Mouse (Mus musculus) colon, adult 2 months (tissue): ENCODE data around the gene Gm48552. TPM values are rescaled to one million over a fixed set of nuclear protein-coding genes. Genes with fewer than 3 reads are reported as not detected.

Experiments used
- polyA plus RNA-seq: library from polyadenylated mRNA; depleted of rRNA; stranded (reverse); fragments of >200 nt; gene quantifications from 2 replicates; pipeline ENCODE4 v1.2.3, GENCODE M21; 2012; rRNA removed

The Gm48552 gene
- 4.4 and 5.7 TPM in 2 replicates for polyA plus RNA-seq

GRCm38 (mm10) chr10:81388505-81389055 lies at the start of gene Gm48552:
Gene Gm48552, plus strand, starts transcription at chr10:81389005.

GRCm38 (mm10) chr10:81342686-81343505 lies 45.9 kb upstream of the Gm48552 start, which contains the start of gene Gipc3:
Gene Gipc3, minus strand, starts transcription at chr10:81343266.

GRCm38 (mm10) chr10:81350351-81351063 lies 38.3 kb upstream of the Gm48552 start, which contains the start of gene Hmg20b:
Gene Hmg20b, minus strand, starts transcription at chr10:81350480.

GRCm38 (mm10) chr10:81356991-81357844 lies 31.6 kb upstream of the Gm48552 start, which contains the start of gene Mfsd12:
Gene Mfsd12, plus strand, starts transcription at chr10:81357491.

GRCm38 (mm10) chr10:81365672-81366476 lies 22.9 kb upstream of the Gm48552 start, which contains the start of gene 4930404N11Rik:
Gene 4930404N11Rik, minus strand, starts transcription at chr10:81365816.

GRCm38 (mm10) chr10:81377793-81378552 lies 10.8 kb upstream of the Gm48552 start, which contains the start of gene Fzr1:
Gene Fzr1, minus strand, starts transcription at chr10:81378516.

GRCm38 (mm10) chr10:81383802-81384604 lies 4.8 kb upstream of the Gm48552 start, which contains the start of the genes Dohh and Gm48551:
Gene Dohh, plus strand, starts transcription at chr10:81384428.
Gene Gm48551, plus strand, starts transcription at chr10:81384466.

GRCm38 (mm10) chr10:81392781-81393185 lies 4.0 kb downstream of the Gm48552 start, which contains the start of gene Smim24:
Gene Smim24, plus strand, starts transcription at chr10:81393051.

Other genes with a start within 250 kb of the Gm48552 start
- 55.8 and 61.5 TPM in 2 replicates for gene Pias4, start 221.1 kb upstream of the Gm48552 start, polyA plus RNA-seq
- 2,007 and 2,039 TPM in 2 replicates for gene Eef2, start 212.4 kb upstream of the Gm48552 start, polyA plus RNA-seq
- 125 and 128 TPM in 2 replicates for gene Dapk3, start 206.0 kb upstream of the Gm48552 start, polyA plus RNA-seq
- gene 4930442H23Rik, start 205.2 kb upstream of the Gm48552 start, polyA plus RNA-seq: not detected in 2 replicates
- gene Nmrk2, start 187.0 kb upstream of the Gm48552 start, polyA plus RNA-seq: not detected in 2 replicates
- gene Atcay, start 158.2 kb upstream of the Gm48552 start, polyA plus RNA-seq: 1.1 and 1.4 TPM in 2 replicates
- 14.2 and 20.7 TPM in 2 replicates for gene Zfr2, start 155.8 kb upstream of the Gm48552 start, polyA plus RNA-seq
- 9.0 and 10.3 TPM in 2 replicates for gene Matk, start 136.1 kb upstream of the Gm48552 start, polyA plus RNA-seq
- 157 and 224 TPM in 2 replicates for gene Mrpl54, start 122.1 kb upstream of the Gm48552 start, polyA plus RNA-seq
- 123 and 126 TPM in 2 replicates for gene Apba3, start 122.0 kb upstream of the Gm48552 start, polyA plus RNA-seq
- 261 and 310 TPM in 2 replicates for gene Tjp3, start 97.4 kb upstream of the Gm48552 start, polyA plus RNA-seq
- 65.4 and 73.0 TPM in 2 replicates for gene Pip5k1c, start 96.0 kb upstream of the Gm48552 start, polyA plus RNA-seq
- gene Cactin, start 67.9 kb upstream of the Gm48552 start, polyA plus RNA-seq: 33.3 and 36.3 TPM in 2 replicates
- 23.0 and 24.8 TPM in 2 replicates for gene Tbxa2r, start 60.3 kb upstream of the Gm48552 start, polyA plus RNA-seq
- 3.0 and 3.5 TPM in 2 replicates for gene Gipc3, start 45.7 kb upstream of the Gm48552 start, polyA plus RNA-seq
- 209 and 214 TPM in 2 replicates for gene Hmg20b, start 38.5 kb upstream of the Gm48552 start, polyA plus RNA-seq
- 33.7 and 37.4 TPM in 2 replicates for gene Mfsd12, start 31.5 kb upstream of the Gm48552 start, polyA plus RNA-seq
- 43.7 and 48.7 TPM in 2 replicates for gene 4930404N11Rik, start 23.2 kb upstream of the Gm48552 start, polyA plus RNA-seq
- 130 and 133 TPM in 2 replicates for gene Fzr1, start 10.5 kb upstream of the Gm48552 start, polyA plus RNA-seq
- gene Dohh, start 4.6 kb upstream of the Gm48552 start, polyA plus RNA-seq: 98.1 and 108 TPM in 2 replicates
- 2.9 TPM in 2 replicates for gene Gm48551, start 4.5 kb upstream of the Gm48552 start, polyA plus RNA-seq
- gene Smim24, start 4.0 kb downstream of the Gm48552 start, polyA plus RNA-seq: 504 and 602 TPM in 2 replicates
- gene Nfic, start 66.6 kb downstream of the Gm48552 start, polyA plus RNA-seq: 33.9 and 48.1 TPM in 2 replicates
- gene Celf5, start 93.7 kb downstream of the Gm48552 start, polyA plus RNA-seq: 4.7 and 5.4 TPM in 2 replicates
- 240 and 254 TPM in 2 replicates for gene Ncln, start 107.4 kb downstream of the Gm48552 start, polyA plus RNA-seq
- gene S1pr4, start 111.1 kb downstream of the Gm48552 start, polyA plus RNA-seq: 4.5 and 5.7 TPM in 2 replicates
- 3.0 and 3.1 TPM in 2 replicates for gene Gna15, start 135.2 kb downstream of the Gm48552 start, polyA plus RNA-seq
- 280 and 341 TPM in 2 replicates for gene Gna11, start 156.2 kb downstream of the Gm48552 start, polyA plus RNA-seq
- 1,852 and 2,404 TPM in 2 replicates for gene Aes, start 170.5 kb downstream of the Gm48552 start, polyA plus RNA-seq
- 48.9 and 62.5 TPM in 2 replicates for gene Tle2, start 185.6 kb downstream of the Gm48552 start, polyA plus RNA-seq
- 28.5 and 36.3 TPM in 2 replicates for gene Tle6, start 212.1 kb downstream of the Gm48552 start, polyA plus RNA-seq
- gene BC025920, start 217.3 kb downstream of the Gm48552 start, polyA plus RNA-seq: 0.55 and 0.89 TPM in 2 replicates
- gene Sirt6, start 238.8 kb downstream of the Gm48552 start, polyA plus RNA-seq: 51.7 and 56.4 TPM in 2 replicates
- 34.1 and 39.1 TPM in 2 replicates for gene Ankrd24, start 239.5 kb downstream of the Gm48552 start, polyA plus RNA-seq